Mouse (Mus musculus): Measurements from ENCODE around the gene Prdm11. TPM values are rescaled to one million over a fixed set of nuclear protein-coding genes. Genes with fewer than 3 reads are reported as not detected.

The Prdm11 gene
- 9.3 and 14.1 TPM in 2 replicates for total RNA-seq (2017)

GRCm38 (mm10) chr2:93045818-93046508 is at the start of gene Prdm11:
Gene Prdm11 (minus strand): TSS chr2:93046167.
- no peak for ATAC-seq (replicated peaks in 1 of 2; ENCODE audit: insufficient read depth in 1 of 2, low FRiP score in 2 of 2, low TSS enrichment in 1 of 2, low read depth in 1 of 2, poor library complexity in 2 of 2, severe bottlenecking in 2 of 2)

- ATAC-seq (replicated peaks in 1 of 2; ENCODE audit: insufficient read depth in 1 of 2, low FRiP score in 2 of 2, low TSS enrichment in 1 of 2, low read depth in 1 of 2, poor library complexity in 2 of 2, severe bottlenecking in 2 of 2) = no peak
These were observed 46.4 kb upstream of the Prdm11 start for GRCm38 (mm10) chr2:93092347-93092746.

- ATAC-seq (replicated peaks in 1 of 2; ENCODE audit: insufficient read depth in 1 of 2, low FRiP score in 2 of 2, low TSS enrichment in 1 of 2, low read depth in 1 of 2, poor library complexity in 2 of 2, severe bottlenecking in 2 of 2) = no peak
These were observed 45.7 kb upstream of the Prdm11 start for GRCm38 (mm10) chr2:93091679-93092078.

- ATAC-seq (replicated peaks in 1 of 2; ENCODE audit: insufficient read depth in 1 of 2, low FRiP score in 2 of 2, low TSS enrichment in 1 of 2, low read depth in 1 of 2, poor library complexity in 2 of 2, severe bottlenecking in 2 of 2) = no peak
These were observed 43.6 kb upstream of the Prdm11 start for GRCm38 (mm10) chr2:93089379-93090089.

GRCm38 (mm10) chr2:93088006-93088405 is 42.0 kb upstream of the Prdm11 start:
- no peak for ATAC-seq (replicated peaks in 1 of 2; ENCODE audit: insufficient read depth in 1 of 2, low FRiP score in 2 of 2, low TSS enrichment in 1 of 2, low read depth in 1 of 2, poor library complexity in 2 of 2, severe bottlenecking in 2 of 2)

GRCm38 (mm10) chr2:93085291-93086027 is 39.5 kb upstream of the Prdm11 start:
- ATAC-seq (replicated peaks in 1 of 2; ENCODE audit: insufficient read depth in 1 of 2, low FRiP score in 2 of 2, low TSS enrichment in 1 of 2, low read depth in 1 of 2, poor library complexity in 2 of 2, severe bottlenecking in 2 of 2) = no peak

- no peak for ATAC-seq (replicated peaks in 1 of 2; ENCODE audit: insufficient read depth in 1 of 2, low FRiP score in 2 of 2, low TSS enrichment in 1 of 2, low read depth in 1 of 2, poor library complexity in 2 of 2, severe bottlenecking in 2 of 2)
These were observed 38.5 kb upstream of the Prdm11 start for GRCm38 (mm10) chr2:93084481-93084880.

GRCm38 (mm10) chr2:93083317-93083716 is 37.4 kb upstream of the Prdm11 start:
- no peak for ATAC-seq (replicated peaks in 1 of 2; ENCODE audit: insufficient read depth in 1 of 2, low FRiP score in 2 of 2, low TSS enrichment in 1 of 2, low read depth in 1 of 2, poor library complexity in 2 of 2, severe bottlenecking in 2 of 2)

- ATAC-seq (replicated peaks in 1 of 2; ENCODE audit: insufficient read depth in 1 of 2, low FRiP score in 2 of 2, low TSS enrichment in 1 of 2, low read depth in 1 of 2, poor library complexity in 2 of 2, severe bottlenecking in 2 of 2) = no peak
These were observed 36.9 kb upstream of the Prdm11 start for GRCm38 (mm10) chr2:93082846-93083245.

- ATAC-seq (replicated peaks in 1 of 2; ENCODE audit: insufficient read depth in 1 of 2, low FRiP score in 2 of 2, low TSS enrichment in 1 of 2, low read depth in 1 of 2, poor library complexity in 2 of 2, severe bottlenecking in 2 of 2) = no peak
These were observed 35.1 kb upstream of the Prdm11 start for GRCm38 (mm10) chr2:93080871-93081608.

GRCm38 (mm10) chr2:93079394-93079793 is 33.4 kb upstream of the Prdm11 start:
- ATAC-seq (replicated peaks in 1 of 2; ENCODE audit: insufficient read depth in 1 of 2, low FRiP score in 2 of 2, low TSS enrichment in 1 of 2, low read depth in 1 of 2, poor library complexity in 2 of 2, severe bottlenecking in 2 of 2) = no peak

- no peak for ATAC-seq (replicated peaks in 1 of 2; ENCODE audit: insufficient read depth in 1 of 2, low FRiP score in 2 of 2, low TSS enrichment in 1 of 2, low read depth in 1 of 2, poor library complexity in 2 of 2, severe bottlenecking in 2 of 2)
These were observed 30.6 kb upstream of the Prdm11 start for GRCm38 (mm10) chr2:93076578-93076955.

GRCm38 (mm10) chr2:93075738-93076577 is 30.0 kb upstream of the Prdm11 start:
- peak; percentile 74 to 83 for ATAC-seq (replicated peaks in 1 of 2; ENCODE audit: insufficient read depth in 1 of 2, low FRiP score in 2 of 2, low TSS enrichment in 1 of 2, low read depth in 1 of 2, poor library complexity in 2 of 2, severe bottlenecking in 2 of 2)

- peak; percentile 38 to 65; a peak in 2 of 4 replicates for ATAC-seq (replicated peaks in 1 of 2; ENCODE audit: insufficient read depth in 1 of 2, low FRiP score in 2 of 2, low TSS enrichment in 1 of 2, low read depth in 1 of 2, poor library complexity in 2 of 2, severe bottlenecking in 2 of 2)
These were observed 25.7 kb upstream of the Prdm11 start for GRCm38 (mm10) chr2:93071656-93072055.

GRCm38 (mm10) chr2:93068942-93069341 is 23.0 kb upstream of the Prdm11 start:
- peak; percentile 40 to 80; a peak in 2 of 4 replicates for ATAC-seq (replicated peaks in 1 of 2; ENCODE audit: insufficient read depth in 1 of 2, low FRiP score in 2 of 2, low TSS enrichment in 1 of 2, low read depth in 1 of 2, poor library complexity in 2 of 2, severe bottlenecking in 2 of 2)

- ATAC-seq (replicated peaks in 1 of 2; ENCODE audit: insufficient read depth in 1 of 2, low FRiP score in 2 of 2, low TSS enrichment in 1 of 2, low read depth in 1 of 2, poor library complexity in 2 of 2, severe bottlenecking in 2 of 2) = peak in 1 of 2 experiments; percentile 51; a peak in 1 of 4 replicates
These were observed 17.4 kb upstream of the Prdm11 start for GRCm38 (mm10) chr2:93063347-93063746.

- no peak for ATAC-seq (replicated peaks in 1 of 2; ENCODE audit: insufficient read depth in 1 of 2, low FRiP score in 2 of 2, low TSS enrichment in 1 of 2, low read depth in 1 of 2, poor library complexity in 2 of 2, severe bottlenecking in 2 of 2)
These were observed 5.9 kb upstream of the Prdm11 start for GRCm38 (mm10) chr2:93051873-93052272.

All from hematopoietic stem cell, adult 5-6 weeks (primary cell).